Mouse (Mus musculus) lung, postnatal 0 days (tissue): ENCODE results near the gene Slc1a2. TPM values are rescaled to one million over a fixed set of nuclear protein-coding genes. Genes with fewer than 3 reads are reported as not detected.

Experiments used
- ATAC-seq: fragments of 200-750 bp; cut with Nextera tagmentation; 2 replicates; pipeline ENCODE4 v1.8.0; 2017; ENCODE audit warnings: moderate library complexity
- DNase-seq: peaks from one replicate; pipeline ENCODE4 v3.0.0-alpha.2; 2016; ENCODE audit warnings: low spot score
- H3K27ac ChIP-seq: fragments of 300-500 bp; sonication (generic); 2 replicates; pipeline ENCODE4 v1.5.1; 2014; ENCODE audit warnings: antibody characterized with exemption, mild to moderate bottlenecking, low read length, mixed read lengths
- H3K27me3 ChIP-seq: fragments of 300-500 bp; sonication (generic); replicated peaks from 2 replicates; pipeline ENCODE4 v1.6.1; 2014; ENCODE audit warnings: low read length, mixed read lengths; ENCODE audit not compliant: insufficient read depth
- H3K36me3 ChIP-seq: fragments of 300-500 bp; sonication (generic); 2 replicates; pipeline ENCODE4 v1.6.1; 2014; ENCODE audit warnings: low read length, mixed read lengths; ENCODE audit not compliant: insufficient read depth
- H3K4me1 ChIP-seq: fragments of 300-500 bp; sonication (generic); 2 replicates; pipeline ENCODE4 v1.6.1; 2014; ENCODE audit warnings: antibody characterized with exemption, low read depth, low read length, mixed read lengths; ENCODE audit not compliant: insufficient read depth
- H3K4me2 ChIP-seq: fragments of 300-500 bp; sonication (generic); replicated peaks from 2 replicates; pipeline ENCODE4 v1.6.1; 2014; ENCODE audit warnings: low read depth, mild to moderate bottlenecking, low read length, moderate library complexity, mixed read lengths
- H3K4me3 ChIP-seq: fragments of 300-500 bp; sonication (generic); 2 replicates; pipeline ENCODE4 v1.5.1; 2014; ENCODE audit warnings: low read depth, low read length
- H3K9ac ChIP-seq: fragments of 300-500 bp; sonication (generic); replicated peaks from 2 replicates; pipeline ENCODE4 v1.6.1; 2014; ENCODE audit warnings: low read depth, mild to moderate bottlenecking
- H3K9me3 ChIP-seq: fragments of 300-500 bp; sonication (generic); 2 replicates; pipeline ENCODE4 v1.6.1; 2016; ENCODE audit warnings: low read length, mixed read lengths
- CTCF ChIP-seq: IDR thresholded peaks from 2 replicates; pipeline ENCODE4 v1.5.1; 2016; ENCODE audit warnings: antibody characterized with exemption, mild to moderate bottlenecking
- EP300 ChIP-seq: IDR thresholded peaks from 2 replicates; pipeline ENCODE4 v1.6.1; 2016; ENCODE audit warnings: antibody characterized with exemption, mild to moderate bottlenecking, control low read depth
- WGBS: fragments of 180-500 bp; shearing (Covaris S2); extraction: QIAGEN DNeasy Blood & Tissue Kit; methylation state at CpG from one replicate; pipeline ENCODE4 v1.1.7; 2014; 5-methylcytosine and 5-hydroxymethylcytosine counted together
- polyA plus RNA-seq: library from polyadenylated mRNA; unstranded; fragments of >200 nt; fragmentation: Nextera tagmentation; extraction: Ambion mirVana; gene quantifications from 2 replicates; pipeline ENCODE4 v1.2.1, GENCODE M21; 2015

Slc1a2 gene
- polyA plus RNA-seq, 1 experiment from 2014 or later: 0.87 TPM

- no peak for ATAC-seq
- 87% methylated on average over 3 of the region's 3 CpGs for WGBS
- no peak overlapping the region for H3K9ac ChIP-seq
- no peak overlapping the region for H3K4me2 ChIP-seq
- H3K4me1 ChIP-seq: no peaks in the 10 kb centered on the region
- H3K4me3 ChIP-seq: no peak overlapping the region
- H3K27me3 ChIP-seq: no peaks in the 10 kb centered on the region
- no peaks in the 10 kb centered on the region for H3K36me3 ChIP-seq
- DNase-seq: no peak
- no peak overlapping the region for H3K27ac ChIP-seq
- no peaks in the 10 kb centered on the region for H3K9me3 ChIP-seq
- TF ChIP-seq EP300: no peak
- no peak for TF ChIP-seq CTCF
Observed at GRCm38 (mm10) chr2:102701382-102701781, 42.9 kb downstream of the Slc1a2 start.

GRCm38 (mm10) chr2:102703556-102703955, 45.1 kb downstream of the Slc1a2 start:
- no peak overlapping the region for H3K9ac ChIP-seq
- no peaks in the 10 kb centered on the region for H3K36me3 ChIP-seq
- ATAC-seq (no peak), DNase-seq (no peak)
- H3K4me1 ChIP-seq: no peaks in the 10 kb centered on the region
- no peaks in the 10 kb centered on the region for H3K27me3 ChIP-seq
- 59% methylated on average over 3 of the region's 3 CpGs for WGBS
- no peak overlapping the region for H3K4me2 ChIP-seq
- no peak overlapping the region for H3K27ac ChIP-seq
- no peaks in the 10 kb centered on the region for H3K9me3 ChIP-seq
- H3K4me3 ChIP-seq: no peak overlapping the region
- TF ChIP-seq EP300 (no peak), CTCF (no peak)

- H3K27ac ChIP-seq: no peak overlapping the region
- no peak overlapping the region for H3K4me2 ChIP-seq
- no peak overlapping the region for H3K4me3 ChIP-seq
- H3K4me1 ChIP-seq: no peaks in the 10 kb centered on the region
- ATAC-seq (no peak), DNase-seq (no peak)
- no peak overlapping the region for H3K9ac ChIP-seq
- H3K27me3 ChIP-seq: no peaks in the 10 kb centered on the region
- TF ChIP-seq CTCF (no peak), EP300 (no peak)
- WGBS: 52% methylated on average over 1 of the region's 1 CpGs
- no peaks in the 10 kb centered on the region for H3K36me3 ChIP-seq
- no peaks in the 10 kb centered on the region for H3K9me3 ChIP-seq
Observed at GRCm38 (mm10) chr2:102704781-102705180, 46.3 kb downstream of the Slc1a2 start.

GRCm38 (mm10) chr2:102711511-102711910, 53.1 kb downstream of the Slc1a2 start:
- Histone ChIP-seq H3K9ac (no peak overlapping the region), H3K4me1 (no peaks in the 10 kb centered on the region), H3K27ac (no peak overlapping the region), H3K4me2 (no peak overlapping the region), H3K4me3 (no peak overlapping the region), H3K9me3 (no peaks in the 10 kb centered on the region), H3K27me3 (no peaks in the 10 kb centered on the region), H3K36me3 (no peaks in the 10 kb centered on the region)
- TF ChIP-seq EP300 (no peak), CTCF (no peak)
- WGBS: 45% methylated on average over 5 of the region's 5 CpGs
- DNase-seq (no peak), ATAC-seq (no peak)

GRCm38 (mm10) chr2:102712049-102712448, 53.6 kb downstream of the Slc1a2 start:
- peak overlapping the region; percentile 20; the same call in 1 of the 2 replicates for H3K27ac ChIP-seq
- 46% methylated on average over 4 of the region's 4 CpGs for WGBS
- H3K9me3 ChIP-seq: no peaks in the 10 kb centered on the region
- H3K36me3 ChIP-seq: no peaks in the 10 kb centered on the region
- no peak overlapping the region for H3K4me2 ChIP-seq
- H3K9ac ChIP-seq: no peak overlapping the region
- peak; percentile 78 for ATAC-seq
- TF ChIP-seq EP300 (no peak), CTCF (no peak)
- H3K27me3 ChIP-seq: no peaks in the 10 kb centered on the region
- H3K4me3 ChIP-seq: no peak overlapping the region
- peak; percentile 38 for DNase-seq
- H3K4me1 ChIP-seq: no peaks in the 10 kb centered on the region

GRCm38 (mm10) chr2:102712678-102713628, 54.5 kb downstream of the Slc1a2 start:
- DNase-seq (peak; percentile 47), ATAC-seq (peak; percentile 80)
- Histone ChIP-seq H3K36me3 (no peaks in the 10 kb centered on the region), H3K4me3 (no peak overlapping the region), H3K27ac (peak overlapping the region; percentile 20; the same call in 1 of the 2 replicates), H3K9ac (no peak overlapping the region), H3K4me2 (no peak overlapping the region), H3K9me3 (no peaks in the 10 kb centered on the region), H3K27me3 (no peaks in the 10 kb centered on the region), H3K4me1 (no peaks in the 10 kb centered on the region)
- TF ChIP-seq CTCF: no peak
- TF ChIP-seq EP300: peak; percentile 71
- WGBS: 65% methylated on average over 7 of the region's 7 CpGs
